Mouse (Mus musculus) left cerebral cortex, postnatal 4 days (tissue): ENCODE measurements at regions not wholly inside any gene's neighbourhood (a gene's known extent, or its start where the extent isn't known, plus 50 kb on each side); places are given as distances from the start of the nearest gene placed in this dataset.

Experiments
- DNase-seq: peaks from one replicate; pipeline ENCODE4 v3.0.0-alpha.2; 2022
- intact Hi-C: fragments of 180-260 bp; cut with DNase I; formaldehyde crosslinking; loops from one replicate; pipeline ENCODE4 v1.15.1; 2025

- intact Hi-C loops: no loop called here
- DNase-seq: no peak
Measured at GRCm38 (mm10) chr7:73172615-73173014, 202.7 kb upstream of the Rgma start.

- intact Hi-C loops: no loop called here
- DNase-seq: peak; percentile 28
Measured at GRCm38 (mm10) chr7:73183761-73184160, 191.5 kb upstream of the Rgma start.

GRCm38 (mm10) chr7:73184208-73185070, 190.9 kb upstream of the Rgma start:
- no peak for DNase-seq
- intact Hi-C loops: no loop called here

GRCm38 (mm10) chr7:73185071-73185531, 190.2 kb upstream of the Rgma start:
- peak; percentile 77 for DNase-seq
- intact Hi-C loops: no loop called here

- intact Hi-C loops: no loop called here
- DNase-seq: no peak
Measured at GRCm38 (mm10) chr7:73185591-73185990, 189.7 kb upstream of the Rgma start.

- DNase-seq: peak; percentile 24
- intact Hi-C loops: no loop called here
Measured at GRCm38 (mm10) chr7:73186501-73186900, 188.8 kb upstream of the Rgma start.

GRCm38 (mm10) chr7:73191388-73192278, 183.7 kb upstream of the Rgma start:
- peak; percentile 33 for DNase-seq
- intact Hi-C loops: no loop called here

GRCm38 (mm10) chr7:73192839-73193238, 182.5 kb upstream of the Rgma start:
- DNase-seq: no peak
- intact Hi-C loops: no loop called here

GRCm38 (mm10) chr7:73195306-73195705, 180.0 kb upstream of the Rgma start:
- intact Hi-C loops: no loop called here
- DNase-seq: no peak

GRCm38 (mm10) chr7:73196851-73197531, 178.3 kb upstream of the Rgma start:
- intact Hi-C loops: no loop called here
- peak; percentile 90 for DNase-seq

GRCm38 (mm10) chr7:73198069-73198468, 177.2 kb upstream of the Rgma start:
- intact Hi-C loops: no loop called here
- DNase-seq: no peak

GRCm38 (mm10) chr7:73199967-73200366, 175.3 kb upstream of the Rgma start:
- intact Hi-C loops: no loop called here
- peak; percentile 18 for DNase-seq

- intact Hi-C loops: no loop called here
- no peak for DNase-seq
Measured at GRCm38 (mm10) chr7:73201330-73201729, 174.0 kb upstream of the Rgma start.

- intact Hi-C loops: loop anchor here (5.0 kb wide), 1 partner anchor 170 kb away; the partner anchor contains the start of gene Rgma
- no peak for DNase-seq
Measured at GRCm38 (mm10) chr7:73206922-73207811, 168.1 kb upstream of the Rgma start.

- intact Hi-C loops: loop anchor here (5.0 kb wide), 1 partner anchor 169 kb away; the partner anchor contains the start of gene Rgma
- no peak for DNase-seq
Measured at GRCm38 (mm10) chr7:73208479-73208816, 166.9 kb upstream of the Rgma start.

GRCm38 (mm10) chr7:73208817-73209602, 166.3 kb upstream of the Rgma start:
- DNase-seq: peak; percentile 70
- intact Hi-C loops: loop anchor here (5.0 kb wide), 1 partner anchor 168 kb away; the partner anchor contains the start of gene Rgma

- peak; percentile 77 for DNase-seq
- intact Hi-C loops: no loop called here
Measured at GRCm38 (mm10) chr7:73210078-73210477, 165.2 kb upstream of the Rgma start.

GRCm38 (mm10) chr7:73222237-73222915, 152.9 kb upstream of the Rgma start:
- intact Hi-C loops: no loop called here
- DNase-seq: no peak
